12 mouse cellular contexts compared by ENCODE assay signal in the genomic region with DNA sequence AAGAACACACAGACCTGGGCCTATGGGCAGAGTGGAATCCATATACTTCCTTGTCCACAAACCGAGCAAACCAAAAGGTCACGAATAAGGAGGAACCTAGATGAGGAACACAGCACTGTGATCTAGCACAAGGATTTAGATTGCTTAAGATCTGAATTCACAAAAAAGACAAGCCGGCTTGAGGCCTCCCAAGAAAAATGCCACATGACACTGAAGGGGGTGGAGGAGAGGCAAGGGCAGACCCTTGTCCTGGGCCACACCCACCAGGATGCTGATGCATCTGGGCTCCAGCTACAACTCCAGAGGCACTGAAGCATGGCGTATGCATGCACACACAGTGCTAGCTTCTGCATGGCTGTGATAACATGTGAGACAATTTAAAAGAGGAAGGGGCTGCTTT. TPM values are rescaled to one million over a fixed set of nuclear protein-coding genes. Genes with fewer than 3 reads are reported as not detected.
DNase-seq lines count a peak whose midpoint lies in the region; ATAC-seq and TF ChIP-seq lines count a peak whose summit lies in the region.
"Had no signal": no experiment of that assay in that cellular context is flagged by ENCODE, and none has a peak within 500 bp of the region (broad histone marks: within the 10 kb centered on the region; RNA-seq: fewer than 3 reads in every experiment).

No protein-coding gene starts in this region.

- no peak for ATAC-seq in heart, postnatal 0 days (ENCODE audit: insufficient read depth, low read depth)
- ATAC-seq in liver, postnatal 0 days, result peak; percentile 62
- ATAC-seq: forebrain, postnatal 0 days had no signal

- H3K9me3 ChIP-seq in heart, postnatal 0 days (replicated peaks; ENCODE audit: control insufficient read depth, low read length), result no peaks in the 10 kb centered on the region
- no peaks in the 10 kb centered on the region for H3K9me3 ChIP-seq in CH12.LX (replicated peaks; ENCODE audit: low read length)
- no peaks in the 10 kb centered on the region for H3K9me3 ChIP-seq in liver, postnatal 0 days (ENCODE audit: low read length)
- H3K9me3 ChIP-seq: embryonic facial prominence, embryonic 12.5 days; hindbrain, embryonic 12.5 days; neural tube, embryonic 13.5 days had no signal

- H3K79me2 ChIP-seq in CH12.LX (replicated peaks; ENCODE audit: control insufficient read depth, extremely low read depth, insufficient read depth, poor library complexity, severe bottlenecking), result peaks cover 59% of the 10 kb centered on the region

- TF ChIP-seq RAD21 in CH12.LX (IDR thresholded peaks at IDR 0.05; ENCODE audit: low read depth, low read length), result no peak

- no peak for DNase-seq in heart, postnatal 0 days (ENCODE audit: low spot score)
- no peak for DNase-seq in heart, postnatal 14 days
- DNase-seq in CH12.LX (ENCODE audit: extremely low read depth) (no peak), NIH3T3 (ENCODE audit: low read depth) (peak; percentile 50)
- DNase-seq in liver, postnatal 0 days, result no peak
- DNase-seq in layer of hippocampus, adult 18-20 months (ENCODE audit: low spot score in 2 of 2), result no peak
- no peak for DNase-seq in embryo, embryonic 10 days (ENCODE audit: low spot score)
- DNase-seq: cerebellum, adult 11 months; forebrain, postnatal 0 days had no signal

- dilution Hi-C loops in CH12.LX (cut with MboI; ENCODE audit: extremely low pct_ligation_motif_present, extremely low pct_unique_long_range_greater_than_20kb, low sequenced_read_pairs), result no loop called here

- intact Hi-C loops in heart, postnatal 14 days (cut with DNase I), result loop anchor here (5.0 kb wide), 1 partner anchor 37 kb away; no protein-coding TSS in a partner anchor

- peak overlapping the region; percentile 87 for H3K27ac ChIP-seq in heart, postnatal 0 days (ENCODE audit: low read depth)
- H3K27ac ChIP-seq in CH12.LX (ENCODE audit: insufficient read depth, low read depth), result peak overlapping the region; percentile 88
- 0 out of 2 replicates have a peak overlapping the region, but pooled peaks have one; percentile 39 for H3K27ac ChIP-seq in liver, postnatal 0 days (ENCODE audit: low read depth)
- H3K27ac ChIP-seq: embryonic facial prominence, embryonic 12.5 days; hindbrain, embryonic 12.5 days; neural tube, embryonic 13.5 days had no signal

- no peak for TF ChIP-seq CTCF in heart, postnatal 0 days (IDR thresholded peaks at IDR 0.05; ENCODE audit: low read depth)
- TF ChIP-seq CTCF in CH12.LX (conservative IDR thresholded peaks at IDR 0.05 in 1 of 2, IDR thresholded peaks at IDR 0.05 in 1 of 2; ENCODE audit: low read depth in 2 of 2, low read length in 2 of 2), result no peak
- TF ChIP-seq CTCF in liver, postnatal 0 days (IDR thresholded peaks at IDR 0.05; ENCODE audit: low read depth), result no peak

- no peak for TF ChIP-seq POLR2A in CH12.LX (IDR thresholded peaks at IDR 0.05; ENCODE audit: low read depth, low read length)

- in situ Hi-C loops in CH12.LX (cut with MboI; ENCODE audit: low pct_ligation_motif_present, low pct_unique_long_range_greater_than_20kb, low sequenced_read_pairs), result loop anchor here (25.0 kb wide), 1 partner anchor 593 kb away; no protein-coding TSS in a partner anchor

- H3K4me2 ChIP-seq in heart, postnatal 0 days (ENCODE audit: low read depth, low read length), result no peak overlapping the region
- H3K4me2 ChIP-seq in CH12.LX (ENCODE audit: insufficient read depth, low read depth, poor library complexity, severe bottlenecking), result peak overlapping the region; percentile 44
- H3K4me2 ChIP-seq in liver, postnatal 0 days (ENCODE audit: low read depth, low read length), result no peak overlapping the region; the same call in 1 of the 2 replicates
- H3K4me2 ChIP-seq: embryonic facial prominence, embryonic 12.5 days; hindbrain, embryonic 12.5 days; neural tube, embryonic 13.5 days had no signal

- peaks cover 96% of the 10 kb centered on the region for H3K4me1 ChIP-seq in heart, postnatal 0 days (ENCODE audit: control insufficient read depth, insufficient read depth)
- peaks cover 69 to 99% of the 10 kb centered on the region in 2 experiments for H3K4me1 ChIP-seq in CH12.LX (ENCODE audit: control insufficient read depth in 1 of 2, insufficient read depth in 2 of 2)
- peaks cover 54% of the 10 kb centered on the region for H3K4me1 ChIP-seq in liver, postnatal 0 days (ENCODE audit: insufficient read depth)

- peaks cover 12% of the 10 kb centered on the region for H3K36me3 ChIP-seq in heart, postnatal 0 days (replicated peaks; ENCODE audit: control insufficient read depth, insufficient read depth, low read length)
- H3K36me3 ChIP-seq in CH12.LX (replicated peaks in 1 of 2; ENCODE audit: control insufficient read depth in 1 of 2, insufficient read depth in 1 of 2, low read length in 1 of 2), result peaks cover 2 to 35% of the 10 kb centered on the region in 2 experiments
- no peaks in the 10 kb centered on the region for H3K36me3 ChIP-seq in liver, postnatal 0 days (replicated peaks; ENCODE audit: insufficient read depth, low read length)
- H3K36me3 ChIP-seq: hindbrain, embryonic 12.5 days; neural tube, embryonic 13.5 days had no signal

- 27% methylated on average over 4 of the region's 4 CpGs for WGBS in heart, postnatal 0 days
- 47% methylated on average over 4 of the region's 4 CpGs for WGBS in liver, postnatal 0 days (ENCODE audit: insufficient replicate concordance)

- peak overlapping the region; percentile 13; the same call in 1 of the 2 replicates for H3K9ac ChIP-seq in heart, postnatal 0 days (replicated peaks; ENCODE audit: low read depth, low read length)
- H3K9ac ChIP-seq in CH12.LX (ENCODE audit: insufficient read depth, low read depth), result no peak overlapping the region
- H3K9ac ChIP-seq in liver, postnatal 0 days (replicated peaks), result no peak overlapping the region
- H3K9ac ChIP-seq: embryonic facial prominence, embryonic 12.5 days; forebrain, postnatal 0 days; hindbrain, embryonic 12.5 days; neural tube, embryonic 13.5 days had no signal

- no peak overlapping the region for H3K4me3 ChIP-seq in heart, postnatal 0 days (ENCODE audit: low read depth, low read length)
- no peak overlapping the region for H3K4me3 ChIP-seq in CH12.LX (replicated peaks in 1 of 3; ENCODE audit: low read depth in 2 of 3, low read length in 2 of 3, poor library complexity in 1 of 3)
- no peak overlapping the region for H3K4me3 ChIP-seq in liver, postnatal 0 days (ENCODE audit: low read depth, low read length)
- H3K4me3 ChIP-seq: embryonic facial prominence, embryonic 12.5 days; hindbrain, embryonic 12.5 days; neural tube, embryonic 13.5 days had no signal

- H3K27me3 ChIP-seq in heart, postnatal 0 days (ENCODE audit: control insufficient read depth, insufficient read depth, low read length), result no peaks in the 10 kb centered on the region
- no peaks in the 10 kb centered on the region for H3K27me3 ChIP-seq in CH12.LX (replicated peaks)
- no peaks in the 10 kb centered on the region for H3K27me3 ChIP-seq in liver, postnatal 0 days (ENCODE audit: insufficient read depth, low read length)
- H3K27me3 ChIP-seq: embryonic facial prominence, embryonic 12.5 days; hindbrain, embryonic 12.5 days; neural tube, embryonic 13.5 days had no signal

- TF ChIP-seq EP300 in heart, postnatal 0 days (IDR thresholded peaks at IDR 0.05; ENCODE audit: low read depth), result no peak
- no peak for TF ChIP-seq EP300 in CH12.LX (IDR thresholded peaks at IDR 0.05; ENCODE audit: low read length)
- TF ChIP-seq EP300 in liver, postnatal 0 days (IDR thresholded peaks at IDR 0.05; ENCODE audit: low read depth), result no peak

TF ChIP-seq in CH12.LX, 34 proteins besides CTCF, POLR2A, EP300 and RAD21:
- TF ChIP-seq BHLHE40 (IDR thresholded peaks at IDR 0.05; ENCODE audit: low read depth, low read length), result 0 out of 2 replicates have a peak, but pooled peaks have one; percentile 14
- TF ChIP-seq UBTF (IDR thresholded peaks at IDR 0.05; ENCODE audit: low read depth, low read length), result no peak
- TF ChIP-seq IRF4 (IDR thresholded peaks at IDR 0.05; ENCODE audit: low read depth, low read length), result no peak; the same call in 1 of the 2 replicates
- TF ChIP-seq SIN3A (IDR thresholded peaks at IDR 0.05; ENCODE audit: low read length), result 0 out of 2 replicates have a peak, but pooled peaks have one; percentile 40
- peak; percentile 41; the same call in 1 of the 2 replicates for TF ChIP-seq MYC (IDR thresholded peaks at IDR 0.05; ENCODE audit: low read depth, low read length)
- TF ChIP-seq ZMIZ1 (IDR thresholded peaks at IDR 0.05; ENCODE audit: low read depth, low read length), result 0 out of 2 replicates have a peak, but pooled peaks have one; percentile 7
- 0 out of 2 replicates have a peak, but pooled peaks have one; percentile 28 for TF ChIP-seq TCF12 (IDR thresholded peaks at IDR 0.05; ENCODE audit: low read depth, low read length)
- TF ChIP-seq MAX (IDR thresholded peaks at IDR 0.05; ENCODE audit: low read length), result no peak
- no peak for TF ChIP-seq MEF2A (IDR thresholded peaks at IDR 0.05; ENCODE audit: borderline replicate concordance, low read depth, low read length)
TF ChIP-seq in CH12.LX: peak in this region for 5.

RNA-seq across cellular contexts. Expression of gene Igf2r, which starts 14.3 kb away (rescaled TPM):
- 424 and 484 TPM in 2 replicates for total RNA-seq in heart, postnatal 0 days (2014; rRNA removed; ENCODE audit: low replicate concordance)
- polyA plus RNA-seq in heart, postnatal 0 days (2015; fragmentation: Nextera tagmentation; extraction: Ambion mirVana), result 52.2 and 59.9 TPM in 2 replicates
- 100 to 1,000 TPM; 131 to 132 TPM for total RNA-seq in heart, postnatal 14 days (2021)
- total RNA-seq in CH12.LX (2012; rRNA removed) (57.5 and 61.8 TPM in 2 replicates), CH12.LX (2014; rRNA removed) (25.6 and 27.8 TPM in 2 replicates)
- polyA plus RNA-seq in CH12.LX (2012; ENCODE audit: insufficient read length, low read depth), result 32.3 and 34.6 TPM in 2 replicates
- polyA plus RNA-seq in liver, postnatal 0 days (2015; fragmentation: Nextera tagmentation; extraction: Ambion mirVana), result 4.5 and 6.5 TPM in 2 replicates
- total RNA-seq in layer of hippocampus, adult 18-20 months (2021), result 10 to 100 TPM; 27.4 to 27.8 TPM
